Mouse (Mus musculus): ENCODE data around the gene Entpd7. TPM values are rescaled to one million over a fixed set of nuclear protein-coding genes. Genes with fewer than 3 reads are reported as not detected.

The Entpd7 gene
- polyA plus RNA-seq, 1 experiment from 2014 or later: 14.5 TPM

Other genes starting within 250 kb of the Entpd7 start
- gene Cnnm1, start 249.2 kb upstream of the Entpd7 start, polyA plus RNA-seq (2015; fragmentation: Nextera tagmentation; extraction: Ambion mirVana): 0.30 and 0.72 TPM in 2 replicates
- gene Got1, start 165.1 kb upstream of the Entpd7 start, polyA plus RNA-seq (2015; fragmentation: Nextera tagmentation; extraction: Ambion mirVana): 33.7 and 35.7 TPM in 2 replicates
- gene Nkx2-3, start 77.3 kb upstream of the Entpd7 start, polyA plus RNA-seq (2015; fragmentation: Nextera tagmentation; extraction: Ambion mirVana): 26.3 and 31.4 TPM in 2 replicates
- 15.8 and 15.9 TPM in 2 replicates for gene Slc25a28, start 14.8 kb upstream of the Entpd7 start, polyA plus RNA-seq (2015; fragmentation: Nextera tagmentation; extraction: Ambion mirVana)
- 18.3 and 18.7 TPM in 2 replicates for gene Cutc, start 63.3 kb downstream of the Entpd7 start, polyA plus RNA-seq (2015; fragmentation: Nextera tagmentation; extraction: Ambion mirVana)
- 10.1 and 13.3 TPM in 2 replicates for gene Cox15, start 63.3 kb downstream of the Entpd7 start, polyA plus RNA-seq (2015; fragmentation: Nextera tagmentation; extraction: Ambion mirVana)
- gene Abcc2, start 92.5 kb downstream of the Entpd7 start, polyA plus RNA-seq (2015; fragmentation: Nextera tagmentation; extraction: Ambion mirVana): 2.0 and 5.4 TPM in 2 replicates

Measured in stomach, embryonic 15.5 days (tissue).